Mouse (Mus musculus) thymus, postnatal 10 days (tissue): ENCODE results near the gene Cand2.

Experiments used
- DNase-seq, 2 experiments: peaks; one replicate each; pipeline ENCODE4 v3.0.0; 2021; ENCODE audit warnings: low spot score in 2 of 2

Gene Cand2

DNA sequence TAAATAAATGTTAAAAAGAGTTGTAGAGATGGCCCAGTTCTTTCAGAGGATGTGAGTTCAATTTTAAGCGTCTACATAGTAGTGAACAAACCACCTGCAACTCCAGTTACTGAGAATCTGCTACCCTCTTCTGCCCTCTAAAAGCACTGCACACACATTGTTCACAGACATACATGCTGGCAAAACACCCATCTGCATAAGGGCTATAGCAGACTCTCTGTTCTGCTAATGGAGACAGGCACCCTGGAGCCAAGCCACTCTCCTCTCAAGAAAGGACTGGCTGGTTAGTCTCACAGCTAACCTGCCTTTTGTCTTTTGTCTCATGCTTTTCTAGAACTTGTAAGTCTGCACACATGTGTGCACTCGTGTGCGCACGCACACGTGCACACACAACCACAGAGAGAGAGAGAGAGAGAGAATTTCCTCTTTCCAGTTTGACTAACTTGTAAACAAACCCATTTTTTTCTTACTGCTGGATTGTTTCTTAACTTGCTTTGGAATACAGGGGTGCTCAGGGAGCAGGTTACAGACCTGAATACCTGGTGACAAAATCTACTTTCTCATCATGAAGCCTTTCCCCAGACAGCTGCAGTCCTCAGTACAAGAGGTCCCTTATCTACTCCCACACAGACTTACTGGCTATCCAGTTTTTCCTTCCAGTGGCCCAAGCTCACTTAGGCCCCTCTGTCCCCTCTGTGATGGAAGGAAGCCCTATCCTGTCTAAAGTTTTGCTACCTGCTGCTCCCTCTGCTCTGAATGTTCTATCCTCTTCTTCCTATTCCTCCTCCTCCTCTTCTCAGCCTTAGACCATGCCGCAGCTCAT lies 56.7 kb downstream of the Cand2 start:
- DNase-seq = no peak

DNA sequence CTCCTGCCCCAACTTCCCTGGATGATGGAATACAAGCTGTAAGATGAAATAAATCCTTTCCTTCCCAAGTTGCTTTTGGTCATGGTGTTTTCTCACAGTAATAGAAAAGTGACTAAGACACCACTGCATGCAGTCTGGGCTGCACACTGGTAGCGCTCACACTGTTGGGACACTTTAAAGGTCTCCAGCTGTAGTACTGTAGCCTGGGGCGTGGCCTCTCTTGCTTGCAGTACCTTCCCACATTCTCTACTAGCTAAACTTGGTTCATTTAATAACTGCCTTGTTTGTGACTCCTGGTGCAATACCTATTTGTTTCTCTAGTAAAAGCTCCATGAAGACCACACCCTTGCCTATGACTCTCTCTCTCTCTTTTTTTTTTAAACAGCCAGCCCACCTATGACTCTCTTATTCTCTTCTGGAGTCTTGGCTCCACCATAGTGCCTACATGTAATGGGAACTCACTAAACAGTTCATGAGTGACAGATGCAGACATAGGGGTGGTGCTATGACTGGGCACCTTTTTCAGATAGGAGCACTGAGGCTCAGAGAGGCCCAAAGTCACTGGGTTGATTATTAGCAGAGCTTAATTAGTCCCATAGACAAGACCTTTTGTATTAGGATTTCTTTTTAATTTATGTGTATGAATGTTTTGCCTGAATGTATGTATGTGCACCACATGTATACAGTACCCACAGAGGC lies 58.0 kb downstream of the Cand2 start:
- no peak for DNase-seq

DNA sequence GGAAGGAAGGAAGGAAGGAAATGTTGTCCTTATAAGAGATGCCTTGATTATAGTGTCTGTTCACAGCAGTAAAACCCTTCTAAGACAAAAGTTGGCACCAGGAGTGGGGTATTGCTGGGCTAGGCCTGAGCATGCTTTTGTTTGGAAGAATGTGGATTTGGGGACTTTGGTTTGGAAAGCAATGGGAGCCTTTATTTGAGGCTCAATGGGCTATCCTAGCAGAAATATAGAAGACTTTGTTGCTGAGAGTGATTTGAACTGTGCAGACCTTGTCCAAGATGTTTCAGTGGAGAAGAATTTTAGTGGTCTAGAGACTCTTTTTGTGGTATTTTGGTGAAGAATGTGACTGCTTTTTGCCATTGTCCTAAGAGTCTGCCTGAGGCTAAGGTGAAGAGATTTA lies 59.5 kb downstream of the Cand2 start:
- no peak for DNase-seq

DNA sequence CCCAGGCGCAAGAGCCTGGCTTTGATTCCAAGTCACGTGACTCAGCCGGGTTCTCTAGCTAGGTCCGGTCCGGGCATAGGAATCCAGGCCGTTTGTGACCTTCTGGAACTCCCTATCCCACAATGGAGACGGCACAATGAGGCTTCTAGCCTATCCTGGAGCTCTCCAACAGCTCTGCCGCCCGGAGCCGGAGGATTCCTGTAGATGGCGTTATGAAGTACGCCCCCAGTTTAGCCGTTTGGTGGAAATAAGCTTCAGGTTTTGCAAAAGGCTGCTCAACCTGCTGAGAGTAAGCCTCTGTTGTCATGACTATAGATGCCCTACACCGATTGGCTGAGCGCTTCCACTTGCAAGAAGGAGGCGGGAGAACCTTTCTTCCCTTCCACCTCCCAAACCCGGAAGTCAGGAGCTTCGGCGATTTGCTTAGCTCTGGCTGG lies 63.8 kb downstream of the Cand2 start, which contains the start of gene Efcab12:
Efcab12 (minus strand) TSS at position 252 of the 437 bp plus-strand sequence.
- DNase-seq = peak; percentile 64 to 69

DNA sequence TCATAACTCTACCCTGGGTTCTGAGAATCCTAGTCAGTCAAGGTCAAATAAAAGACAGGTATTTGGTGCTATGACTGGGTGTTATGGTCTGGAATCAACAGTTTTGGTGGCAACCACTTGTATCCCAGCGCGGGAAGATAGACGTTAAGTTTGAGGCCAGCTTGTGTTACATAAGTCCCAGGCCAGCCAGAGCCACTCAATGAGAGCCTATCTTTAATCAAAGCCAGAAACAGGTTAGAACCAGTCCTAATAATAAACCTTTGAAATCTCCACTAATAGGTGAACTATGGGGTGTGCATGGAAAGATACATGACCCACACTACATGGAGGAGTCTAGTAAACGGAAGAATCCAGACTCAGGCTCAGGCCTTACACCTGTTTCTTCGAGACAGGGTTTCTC lies 64.4 kb downstream of the Cand2 start:
- DNase-seq = no peak

DNA sequence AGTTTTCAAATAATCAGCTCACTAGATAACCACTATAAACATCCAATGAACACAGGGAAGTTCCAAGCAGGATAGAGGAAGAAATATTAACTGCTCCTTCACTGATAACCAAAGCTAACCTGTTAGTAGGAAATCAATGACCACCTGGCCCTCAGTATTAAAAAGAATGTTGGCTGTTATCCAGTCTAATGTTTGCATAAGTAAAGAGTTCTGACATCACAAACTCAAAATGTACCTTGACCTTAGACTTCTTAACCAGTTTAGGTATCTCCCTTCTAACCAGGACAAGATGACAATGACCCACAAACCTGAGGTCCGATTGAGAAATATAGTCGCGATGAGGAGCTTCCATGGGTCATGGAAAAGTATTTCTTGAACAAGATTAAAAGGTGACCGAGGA lies 70.7 kb downstream of the Cand2 start:
- no peak for DNase-seq

DNA sequence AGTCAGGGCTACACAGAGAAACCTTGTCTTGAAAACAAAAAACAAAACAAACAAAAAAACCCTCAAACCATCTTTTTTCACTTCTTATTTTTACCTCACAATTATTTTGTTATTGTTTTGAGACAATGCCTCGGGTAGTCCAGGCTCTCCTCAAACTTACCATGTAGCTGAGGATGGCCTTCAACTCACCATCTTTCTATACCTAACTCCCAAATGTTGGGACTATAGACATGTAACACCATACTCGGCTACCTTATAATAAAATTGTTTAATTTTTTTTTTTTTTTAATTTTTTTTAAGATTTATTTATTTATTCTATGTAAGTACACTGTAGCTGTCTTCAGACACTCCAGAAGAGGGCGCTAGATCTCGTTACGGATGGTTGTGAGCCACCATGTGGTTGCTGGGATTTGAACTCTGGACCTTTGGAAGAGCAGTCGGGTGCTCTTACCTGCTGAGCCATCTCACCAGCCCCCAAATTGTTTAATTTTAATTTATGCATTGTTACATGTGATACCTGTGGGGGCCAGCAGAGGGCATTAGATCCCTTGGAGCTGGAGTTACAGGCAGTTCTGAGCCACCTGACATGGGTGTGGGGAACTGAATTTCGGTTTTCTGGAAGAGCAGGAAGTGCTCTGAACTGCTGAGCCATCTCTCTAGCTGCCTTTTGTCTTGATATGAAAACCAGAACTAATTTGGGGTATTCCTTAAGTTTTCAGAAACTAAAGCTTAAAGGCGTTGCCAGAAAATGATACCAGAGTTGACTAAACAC lies 72.5 kb downstream of the Cand2 start:
- peak; percentile 54 to 75 for DNase-seq

DNA sequence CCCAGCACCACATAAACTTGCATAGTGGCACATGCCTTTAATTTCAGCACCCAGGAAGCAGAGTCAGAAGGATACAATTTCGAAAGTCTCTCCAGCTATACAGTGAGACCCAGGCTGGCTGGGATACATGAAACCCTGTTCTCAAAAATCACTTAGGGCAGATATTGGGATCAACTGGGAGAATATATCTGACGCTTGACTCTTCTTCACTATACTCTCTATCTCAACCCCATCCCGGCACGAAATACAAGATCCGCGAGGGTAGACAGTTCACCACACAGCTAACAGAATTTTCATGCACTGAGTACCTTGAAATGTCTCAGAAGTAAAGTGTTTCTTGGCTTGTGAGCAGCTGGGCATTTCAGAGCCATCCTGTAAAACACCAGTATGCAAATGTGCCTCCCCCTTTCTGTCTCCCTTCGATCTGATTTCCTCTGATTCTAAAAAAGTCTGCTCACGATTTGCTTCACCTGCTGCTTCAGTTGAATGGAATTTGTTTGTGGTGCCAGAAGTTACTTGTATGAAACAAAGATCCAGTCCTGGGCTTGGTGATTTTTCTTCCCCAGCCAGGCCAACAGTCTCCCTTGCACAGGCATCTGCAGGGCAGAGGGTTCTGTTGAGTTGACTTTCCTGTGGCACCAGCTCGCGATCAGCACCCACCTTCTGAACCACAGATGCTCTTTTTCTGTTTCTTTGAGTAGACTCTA lies 74.4 kb downstream of the Cand2 start:
- DNase-seq = no peak

DNA sequence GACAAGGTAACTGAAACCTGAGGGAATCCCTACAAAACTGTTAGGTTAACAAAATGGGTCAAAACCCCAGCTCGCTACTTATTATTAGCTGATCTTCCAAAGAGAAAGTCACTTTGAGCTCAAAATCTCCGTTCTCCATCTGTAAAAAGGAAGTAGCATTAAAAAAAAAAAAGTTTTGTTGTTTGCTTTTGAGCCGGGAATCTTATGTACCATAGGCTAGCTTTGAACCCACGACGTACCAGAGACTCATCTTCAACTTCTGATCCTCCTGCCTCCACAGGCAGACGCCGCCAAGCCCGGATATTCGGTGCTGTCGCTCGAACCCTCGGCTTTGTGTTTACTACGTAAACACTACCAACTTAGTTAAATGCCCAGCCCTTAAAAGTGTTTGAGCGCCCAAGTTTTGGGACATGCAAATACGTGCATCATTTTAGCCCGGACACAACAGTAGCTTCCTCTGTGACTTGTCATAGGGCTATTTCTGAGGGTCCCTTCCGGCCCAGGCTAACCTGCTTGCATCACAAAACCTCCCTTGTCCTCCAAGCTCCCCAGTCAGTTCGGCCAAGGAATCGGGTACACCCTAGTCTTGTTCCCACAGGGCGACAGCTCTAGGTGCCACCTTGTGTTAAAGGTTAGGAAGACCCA lies 78.2 kb downstream of the Cand2 start:
- peak in 1 of 2 experiments; percentile 28 for DNase-seq

DNA sequence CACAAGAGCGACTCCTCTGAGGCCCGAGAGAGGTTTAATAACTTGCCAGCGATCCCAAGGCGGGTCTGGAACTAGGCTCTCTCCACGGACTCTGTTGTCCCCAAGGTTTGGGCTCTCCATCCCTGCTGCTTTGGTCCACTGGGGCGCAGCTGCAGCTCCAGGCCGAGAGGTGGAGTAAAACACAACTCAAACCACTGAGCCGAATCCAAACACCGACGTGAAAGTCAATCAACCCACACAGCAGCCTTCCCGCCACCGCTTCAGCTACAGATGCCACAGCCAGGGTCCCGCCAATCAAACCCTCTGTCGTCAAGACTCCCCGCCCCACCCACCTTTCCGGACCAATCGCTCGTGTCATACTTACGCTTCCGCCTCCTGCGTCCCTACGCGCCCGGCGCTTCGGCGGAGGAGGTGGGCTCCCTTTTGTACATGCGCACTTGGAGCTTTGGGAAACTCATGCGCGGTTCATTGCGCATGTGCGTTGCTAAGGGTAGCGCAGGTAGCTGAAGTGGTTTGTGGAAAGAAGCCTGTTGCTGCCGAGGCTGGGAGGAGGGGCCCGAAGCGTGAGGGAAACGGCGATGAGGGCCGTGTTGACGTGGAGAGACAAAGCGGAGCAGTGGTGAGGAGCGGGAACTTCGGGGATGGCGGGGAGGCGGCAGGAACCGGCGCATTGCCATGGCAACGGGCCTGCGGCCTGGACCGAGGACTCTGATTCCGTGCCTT lies 78.9 kb downstream of the Cand2 start, which contains the start of the genes Mbd4 and Ift122:
Mbd4 (minus strand) TSS at position 281 of the 723 bp plus-strand sequence.
Ift122 (plus strand) TSS at position 380 of the 723 bp plus-strand sequence.
- peak; percentile 96 to 99 for DNase-seq

DNA sequence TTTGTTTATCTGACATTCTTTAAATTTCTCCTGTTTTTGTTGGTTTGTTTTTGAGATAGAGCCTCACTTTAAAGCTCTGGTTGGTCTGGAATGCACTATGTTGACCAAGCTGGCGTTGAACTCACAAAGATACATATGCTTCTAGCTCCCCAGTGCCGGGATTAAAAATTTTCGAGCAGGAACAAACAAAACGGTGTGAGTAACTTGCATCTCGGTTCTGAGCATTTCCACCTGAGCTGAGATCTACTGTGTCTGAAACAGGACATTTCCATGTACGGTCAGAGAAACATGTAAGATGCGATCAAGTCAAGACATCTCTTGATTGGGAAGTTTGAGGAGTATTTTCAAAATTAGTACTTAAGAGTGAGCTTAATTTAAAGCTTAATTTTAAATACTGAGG lies 79.6 kb downstream of the Cand2 start:
- no peak for DNase-seq

DNA sequence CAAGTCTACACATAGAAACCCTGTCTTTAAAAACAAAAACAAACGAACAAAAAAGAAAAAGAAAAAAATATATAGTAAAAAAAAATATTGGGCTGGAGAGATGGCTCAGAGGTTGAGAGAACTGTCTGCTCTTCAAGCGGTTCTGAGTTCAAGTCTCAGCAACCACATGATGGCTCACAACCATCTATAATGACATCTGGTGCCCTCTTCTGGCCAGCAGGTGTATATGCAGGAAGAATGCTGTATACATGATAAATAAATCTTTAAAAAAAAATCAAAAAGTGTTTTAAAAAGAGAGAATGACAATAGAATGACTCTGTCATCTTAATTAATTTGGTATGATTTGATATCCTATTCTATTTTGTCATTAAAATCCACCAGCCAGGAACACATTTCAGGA lies 80.1 kb downstream of the Cand2 start:
- peak in 1 of 2 experiments; percentile 33 for DNase-seq
